Comparison of ENCODE assay signal across 9 mouse cellular contexts in the genomic region with DNA sequence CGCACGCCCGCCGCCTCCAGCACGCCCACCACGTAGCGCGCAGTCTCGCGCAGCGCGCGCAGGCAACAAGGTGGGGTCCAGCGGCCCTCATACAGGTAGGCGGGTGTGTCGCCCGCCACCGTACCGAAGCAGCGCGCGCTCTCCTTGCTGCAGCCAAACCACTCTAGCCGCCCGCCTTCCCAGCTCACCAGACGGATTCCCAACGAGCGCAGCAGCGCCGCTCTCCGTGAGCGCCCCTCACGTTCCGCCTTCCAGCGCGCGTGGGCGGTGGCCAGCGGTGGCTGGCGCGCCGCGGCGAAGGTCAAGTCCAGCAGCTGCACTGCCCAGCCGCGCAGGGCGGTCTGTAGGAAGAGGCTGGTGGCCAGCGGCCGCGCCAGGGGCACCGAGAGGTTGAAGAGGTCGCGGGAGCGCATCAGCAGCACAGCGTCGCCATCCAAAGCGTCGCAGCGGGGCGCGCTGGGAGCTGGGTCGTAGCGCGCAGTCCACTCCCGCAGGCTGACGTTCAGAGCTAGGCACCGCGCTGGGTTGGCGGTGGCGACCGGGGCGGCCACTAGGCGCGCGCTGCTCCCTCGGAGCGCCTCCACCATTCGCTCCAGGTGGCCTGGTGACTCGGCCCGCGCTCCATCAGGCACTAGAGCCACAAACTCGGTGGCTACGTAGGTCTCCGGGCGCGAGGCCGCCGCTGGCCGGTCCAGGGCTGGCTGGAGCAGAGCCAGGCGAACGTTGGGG. TPM values are rescaled to one million over a fixed set of nuclear protein-coding genes. Genes with fewer than 3 reads are reported as not detected.
A peak's percentile ranks its signal among the peaks of the same experiment; 100 is the strongest.
DNase-seq lines count a peak whose midpoint lies in the region; ATAC-seq and TF ChIP-seq lines count a peak whose summit lies in the region.
"Had no signal": no experiment of that assay in that cellular context is flagged by ENCODE, and none has a peak within 500 bp of the region (broad histone marks: within the 10 kb centered on the region; RNA-seq: fewer than 3 reads in every experiment).

No protein-coding gene starts in this region.

- intact Hi-C loops in left cerebral cortex, postnatal 36 days (cut with DNase I): loop anchor here (5.0 kb wide), 1 partner anchor 36 kb away; no protein-coding TSS in a partner anchor

- peak; percentile 53 for ATAC-seq in lung, embryonic 14.5 days (ENCODE audit: insufficient read depth)
- no peak for ATAC-seq in forebrain, embryonic 11.5 days (replicated peaks; ENCODE audit: low FRiP score)
- no peak for ATAC-seq in neural tube, embryonic 12.5 days (ENCODE audit: low FRiP score, low read depth)

- WGBS in lung, embryonic 14.5 days: 7% methylated on average over 88 of the region's 90 CpGs
- WGBS in forebrain, embryonic 11.5 days: 7% methylated on average over 90 of the region's 90 CpGs
- WGBS in neural tube, embryonic 12.5 days: 6% methylated on average over 90 of the region's 90 CpGs

- H3K4me3 ChIP-seq in lung, embryonic 14.5 days (ENCODE audit: low read depth, low read length): peak overlapping the region; percentile 40
- peak overlapping the region; percentile 30 for H3K4me3 ChIP-seq in forebrain, embryonic 11.5 days (ENCODE audit: low read depth, low read length)
- peak overlapping the region; percentile 43 for H3K4me3 ChIP-seq in neural tube, embryonic 12.5 days
- H3K4me3 ChIP-seq: myocyte had no signal

- H3K4me1 ChIP-seq in lung, embryonic 14.5 days (ENCODE audit: insufficient read depth): peaks cover 12% of the 10 kb centered on the region; the same call in 1 of the 2 replicates
- peaks cover 24% of the 10 kb centered on the region for H3K4me1 ChIP-seq in forebrain, embryonic 11.5 days (replicated peaks; ENCODE audit: control insufficient read depth, insufficient read depth, low read length)
- peaks cover 38% of the 10 kb centered on the region for H3K4me1 ChIP-seq in neural tube, embryonic 12.5 days

- peak overlapping the region; percentile 48 for H3K9ac ChIP-seq in lung, embryonic 14.5 days
- H3K9ac ChIP-seq in forebrain, embryonic 11.5 days (ENCODE audit: low read length): peak overlapping the region; percentile 37
- peak overlapping the region; percentile 62 for H3K9ac ChIP-seq in neural tube, embryonic 12.5 days

- H3K9me3 ChIP-seq in lung, embryonic 14.5 days (ENCODE audit: low read depth, low read length): no peaks in the 10 kb centered on the region
- H3K9me3 ChIP-seq in forebrain, embryonic 11.5 days (ENCODE audit: control insufficient read depth, low read length): no peaks in the 10 kb centered on the region
- H3K9me3 ChIP-seq in neural tube, embryonic 12.5 days: no peaks in the 10 kb centered on the region

- H3K4me2 ChIP-seq in lung, embryonic 14.5 days: peak overlapping the region; percentile 93
- peak overlapping the region; percentile 61 for H3K4me2 ChIP-seq in forebrain, embryonic 11.5 days (ENCODE audit: low read depth, low read length, severe bottlenecking)
- peak overlapping the region; percentile 83 for H3K4me2 ChIP-seq in neural tube, embryonic 12.5 days (replicated peaks)

- DNase-seq in lung, embryonic 14.5 days: peak; percentile 74
- DNase-seq in lung, postnatal 36 days: no peak
- DNase-seq in cerebellum, adult 11-12 months: peak; percentile 71
- peak; percentile 71 for DNase-seq in forebrain, embryonic 11.5 days (ENCODE audit: low spot score)
- DNase-seq in left cerebral cortex, postnatal 36 days (ENCODE audit: low spot score in 2 of 2): peak; percentile 69 to 77
- no peak for DNase-seq in thymus, adult 18-20 months
- DNase-seq in B cell, adult 2 months: no peak

- peaks cover 32% of the 10 kb centered on the region for H3K36me3 ChIP-seq in lung, embryonic 14.5 days (ENCODE audit: insufficient read depth)
- H3K36me3 ChIP-seq in forebrain, embryonic 11.5 days (ENCODE audit: control insufficient read depth, insufficient read depth, low read length): no peaks in the 10 kb centered on the region; the same call in 1 of the 2 replicates
- peaks cover 25% of the 10 kb centered on the region for H3K36me3 ChIP-seq in neural tube, embryonic 12.5 days

- H3K27me3 ChIP-seq in lung, embryonic 14.5 days (ENCODE audit: insufficient read depth, low read length): peaks cover 12% of the 10 kb centered on the region; the same call in 1 of the 2 replicates
- H3K27me3 ChIP-seq in forebrain, embryonic 11.5 days (ENCODE audit: control insufficient read depth, insufficient read depth, low read length): peaks cover 28% of the 10 kb centered on the region
- peaks cover 29% of the 10 kb centered on the region for H3K27me3 ChIP-seq in neural tube, embryonic 12.5 days (replicated peaks)

- peak; percentile 19; the same call in 1 of the 2 replicates for TF ChIP-seq CTCF in lung, embryonic 14.5 days (IDR thresholded peaks at IDR 0.05; ENCODE audit: low read depth)

- no peak overlapping the region for H3K27ac ChIP-seq in lung, embryonic 14.5 days (ENCODE audit: low read depth)
- no peak overlapping the region for H3K27ac ChIP-seq in forebrain, embryonic 11.5 days (ENCODE audit: low read depth, low read length)
- H3K27ac ChIP-seq in neural tube, embryonic 12.5 days: peak overlapping the region; percentile 37; the same call in 1 of the 2 replicates

RNA-seq across cellular contexts. Expression of gene Strn4, which starts 4.6 kb away (rescaled TPM):
- 117 and 134 TPM in 2 replicates for polyA plus RNA-seq in lung, embryonic 14.5 days (2014; fragmentation: Nextera tagmentation; extraction: Ambion mirVana)
- polyA plus RNA-seq in forebrain, embryonic 11.5 days (2014; fragmentation: Nextera tagmentation; extraction: Ambion mirVana): 137 and 166 TPM in 2 replicates
- 100 to 1,000 TPM; 310 to 320 TPM for total RNA-seq in left cerebral cortex, postnatal 36 days (2021)
- 170 and 172 TPM in 2 replicates for polyA plus RNA-seq in neural tube, embryonic 12.5 days (2016; fragmentation: Nextera tagmentation; extraction: Ambion mirVana)

RNA-seq across cellular contexts. Expression of gene Fkrp, which starts 5.4 kb away (rescaled TPM):
- 27.7 and 31.9 TPM in 2 replicates for polyA plus RNA-seq in lung, embryonic 14.5 days (2014; fragmentation: Nextera tagmentation; extraction: Ambion mirVana)
- polyA plus RNA-seq in forebrain, embryonic 11.5 days (2014; fragmentation: Nextera tagmentation; extraction: Ambion mirVana): 27.1 and 29.0 TPM in 2 replicates
- 10 to 100 TPM; 50.4 to 62.8 TPM for total RNA-seq in left cerebral cortex, postnatal 36 days (2021)
- polyA plus RNA-seq in neural tube, embryonic 12.5 days (2016; fragmentation: Nextera tagmentation; extraction: Ambion mirVana): 35.7 and 36.2 TPM in 2 replicates

RNA-seq across cellular contexts. Expression of gene Slc1a5, which starts 29.9 kb away (rescaled TPM):
- polyA plus RNA-seq in lung, embryonic 14.5 days (2014; fragmentation: Nextera tagmentation; extraction: Ambion mirVana): 32.6 and 35.7 TPM in 2 replicates
- polyA plus RNA-seq in forebrain, embryonic 11.5 days (2014; fragmentation: Nextera tagmentation; extraction: Ambion mirVana): 33.9 and 34.1 TPM in 2 replicates
- total RNA-seq in left cerebral cortex, postnatal 36 days (2021): 1 to 10 TPM; 3.7 to 7.6 TPM
- polyA plus RNA-seq in neural tube, embryonic 12.5 days (2016; fragmentation: Nextera tagmentation; extraction: Ambion mirVana): 17.8 and 18.9 TPM in 2 replicates

RNA-seq across cellular contexts. Expression of gene Prkd2, which starts 31.6 kb away (rescaled TPM):
- 19.6 and 20.2 TPM in 2 replicates for polyA plus RNA-seq in lung, embryonic 14.5 days (2014; fragmentation: Nextera tagmentation; extraction: Ambion mirVana)
- 11.0 and 11.6 TPM in 2 replicates for polyA plus RNA-seq in forebrain, embryonic 11.5 days (2014; fragmentation: Nextera tagmentation; extraction: Ambion mirVana)
- 1 to 10 TPM; 3.1 to 7.1 TPM for total RNA-seq in left cerebral cortex, postnatal 36 days (2021)
- polyA plus RNA-seq in neural tube, embryonic 12.5 days (2016; fragmentation: Nextera tagmentation; extraction: Ambion mirVana): 9.5 and 10.4 TPM in 2 replicates

Comparison
In these comparisons a context has a peak if more than half of its experiments do, and no peak if none do; other contexts are left out.
1. DNase-seq: peak in lung, embryonic 14.5 days (single experiment), cerebellum, adult 11-12 months (single experiment), forebrain, embryonic 11.5 days (single experiment) and left cerebral cortex, postnatal 36 days (2 of 2); none in lung, postnatal 36 days (single experiment), thymus, adult 18-20 months (0 of 2) and B cell, adult 2 months (0 of 2).
2. Peak in every context shown above with its lines, with median percentiles within 50 percentile points of each other: H3K4me2 ChIP-seq, H3K4me3 ChIP-seq and H3K9ac ChIP-seq.